Mouse (Mus musculus) forebrain, embryonic 12.5 days (tissue): ENCODE data around the gene D6Ertd527e. TPM values are rescaled to one million over a fixed set of nuclear protein-coding genes. Genes with fewer than 3 reads are reported as not detected.

Source experiments
- ATAC-seq: fragments of 200-750 bp; cut with Nextera tagmentation; 2 replicates; pipeline ENCODE4 v1.8.0; 2017; ENCODE audit warnings: moderate TSS enrichment; ENCODE audit not compliant: low FRiP score
- H3K27ac ChIP-seq: fragments of 300-500 bp; sonication (generic); 2 replicates; pipeline ENCODE4 v1.5.1; 2016; ENCODE audit warnings: mild to moderate bottlenecking
- H3K27me3 ChIP-seq: fragments of 300-500 bp; sonication (generic); 2 replicates; pipeline ENCODE4 v1.6.1; 2016; ENCODE audit warnings: mild to moderate bottlenecking
- H3K36me3 ChIP-seq: fragments of 300-500 bp; sonication (generic); replicated peaks from 2 replicates; pipeline ENCODE4 v1.6.1; 2016; ENCODE audit warnings: mild to moderate bottlenecking
- H3K4me1 ChIP-seq: fragments of 300-500 bp; sonication (generic); 2 replicates; pipeline ENCODE4 v1.6.1; 2016
- H3K4me2 ChIP-seq: fragments of 300-500 bp; sonication (generic); 2 replicates; pipeline ENCODE4 v1.6.1; 2016; ENCODE audit warnings: mild to moderate bottlenecking, moderate library complexity
- H3K4me3 ChIP-seq: fragments of 300-500 bp; sonication (generic); replicated peaks from 2 replicates; pipeline ENCODE4 v1.5.1; 2016; ENCODE audit warnings: mild to moderate bottlenecking
- H3K9ac ChIP-seq: fragments of 300-500 bp; sonication (generic); 2 replicates; pipeline ENCODE4 v1.6.1; 2016; ENCODE audit warnings: mild to moderate bottlenecking
- H3K9me3 ChIP-seq: fragments of 300-500 bp; sonication (generic); 2 replicates; pipeline ENCODE4 v1.6.1; 2016
- WGBS: fragments of 180-500 bp; shearing (Covaris S2); methylation state at CpG from one replicate; pipeline ENCODE4 v1.1.7; 2016; 5-methylcytosine and 5-hydroxymethylcytosine counted together
- polyA plus RNA-seq: library from polyadenylated mRNA; unstranded; fragments of >200 nt; fragmentation: Nextera tagmentation; extraction: Ambion mirVana; gene quantifications from 2 replicates; pipeline ENCODE4 v1.2.1, GENCODE M21; 2016

D6Ertd527e gene
- polyA plus RNA-seq, 1 experiment from 2014 or later: 0.19 TPM

- WGBS: 75% methylated on average over 12 of the region's 12 CpGs
- no peak for ATAC-seq
- Histone ChIP-seq H3K4me2 (no peak overlapping the region), H3K4me1 (no peaks in the 10 kb centered on the region), H3K9ac (no peak overlapping the region), H3K27me3 (no peaks in the 10 kb centered on the region), H3K4me3 (no peak overlapping the region), H3K36me3 (peaks cover 13% of the 10 kb centered on the region; the same call in 1 of the 2 replicates), H3K9me3 (no peaks in the 10 kb centered on the region), H3K27ac (no peak overlapping the region)
These were observed 29.5 kb downstream of the D6Ertd527e start for GRCm38 (mm10) chr6:87133966-87134546.

- no peaks in the 10 kb centered on the region for H3K9me3 ChIP-seq
- WGBS: 93% methylated on average over 5 of the region's 5 CpGs
- H3K36me3 ChIP-seq: peaks cover 13% of the 10 kb centered on the region; the same call in 1 of the 2 replicates
- H3K9ac ChIP-seq: no peak overlapping the region
- H3K4me1 ChIP-seq: no peaks in the 10 kb centered on the region
- ATAC-seq: no peak
- H3K27me3 ChIP-seq: no peaks in the 10 kb centered on the region
- no peak overlapping the region for H3K27ac ChIP-seq
- no peak overlapping the region for H3K4me2 ChIP-seq
- no peak overlapping the region for H3K4me3 ChIP-seq
These were observed 33.9 kb downstream of the D6Ertd527e start for GRCm38 (mm10) chr6:87138479-87138878.

- 76% methylated on average over 12 of the region's 12 CpGs for WGBS
These were observed 35.4 kb downstream of the D6Ertd527e start for GRCm38 (mm10) chr6:87139796-87140553.

GRCm38 (mm10) chr6:87142239-87142638 is 37.7 kb downstream of the D6Ertd527e start:
- H3K36me3 ChIP-seq: no peaks in the 10 kb centered on the region
- 86% methylated on average over 5 of the region's 5 CpGs for WGBS
- H3K27ac ChIP-seq: no peak overlapping the region
- H3K9ac ChIP-seq: no peak overlapping the region
- no peaks in the 10 kb centered on the region for H3K9me3 ChIP-seq
- ATAC-seq: no peak
- H3K27me3 ChIP-seq: no peaks in the 10 kb centered on the region
- H3K4me1 ChIP-seq: no peaks in the 10 kb centered on the region
- no peak overlapping the region for H3K4me3 ChIP-seq
- H3K4me2 ChIP-seq: no peak overlapping the region

More at GRCm38 (mm10) chr6:87139796-87140553, 35.4 kb downstream of the D6Ertd527e start:
- Histone ChIP-seq H3K9ac (no peak overlapping the region), H3K9me3 (no peaks in the 10 kb centered on the region), H3K4me1 (no peaks in the 10 kb centered on the region), H3K27ac (no peak overlapping the region), H3K27me3 (no peaks in the 10 kb centered on the region), H3K4me3 (no peak overlapping the region), H3K4me2 (no peak overlapping the region), H3K36me3 (peaks cover 13% of the 10 kb centered on the region; the same call in 1 of the 2 replicates)
- no peak for ATAC-seq

- no peak for ATAC-seq
- Histone ChIP-seq H3K4me3 (no peak overlapping the region), H3K27ac (no peak overlapping the region), H3K27me3 (no peaks in the 10 kb centered on the region), H3K9ac (no peak overlapping the region), H3K4me2 (no peak overlapping the region), H3K9me3 (no peaks in the 10 kb centered on the region), H3K36me3 (no peaks in the 10 kb centered on the region), H3K4me1 (no peaks in the 10 kb centered on the region)
- 76% methylated on average over 13 of the region's 13 CpGs for WGBS
These were observed 39.0 kb downstream of the D6Ertd527e start for GRCm38 (mm10) chr6:87143594-87143993.

GRCm38 (mm10) chr6:87147921-87148320 is 43.4 kb downstream of the D6Ertd527e start:
- WGBS: 87% methylated on average over 3 of the region's 3 CpGs
- H3K27me3 ChIP-seq: no peaks in the 10 kb centered on the region
- H3K4me1 ChIP-seq: no peaks in the 10 kb centered on the region
- ATAC-seq: no peak
- no peak overlapping the region for H3K27ac ChIP-seq
- H3K4me3 ChIP-seq: no peak overlapping the region
- H3K4me2 ChIP-seq: no peak overlapping the region
- no peak overlapping the region for H3K9ac ChIP-seq
- H3K36me3 ChIP-seq: no peaks in the 10 kb centered on the region
- H3K9me3 ChIP-seq: no peaks in the 10 kb centered on the region

GRCm38 (mm10) chr6:87150471-87150870 is 45.9 kb downstream of the D6Ertd527e start:
- no peak for ATAC-seq
- Histone ChIP-seq H3K36me3 (no peaks in the 10 kb centered on the region), H3K4me2 (no peak overlapping the region), H3K27ac (no peak overlapping the region), H3K9ac (no peak overlapping the region), H3K4me1 (no peaks in the 10 kb centered on the region), H3K9me3 (no peaks in the 10 kb centered on the region), H3K27me3 (no peaks in the 10 kb centered on the region), H3K4me3 (no peak overlapping the region)
- 85% methylated on average over 7 of the region's 7 CpGs for WGBS

- Histone ChIP-seq H3K27me3 (no peaks in the 10 kb centered on the region), H3K36me3 (no peaks in the 10 kb centered on the region), H3K9me3 (no peaks in the 10 kb centered on the region), H3K4me3 (no peak overlapping the region), H3K9ac (no peak overlapping the region), H3K4me2 (no peak overlapping the region), H3K27ac (no peak overlapping the region), H3K4me1 (no peaks in the 10 kb centered on the region)
- ATAC-seq: no peak
- 89% methylated on average over 8 of the region's 8 CpGs for WGBS
These were observed 46.9 kb downstream of the D6Ertd527e start for GRCm38 (mm10) chr6:87151427-87151826.

GRCm38 (mm10) chr6:87152461-87153230 is 48.1 kb downstream of the D6Ertd527e start:
- Histone ChIP-seq H3K9ac (no peak overlapping the region), H3K27me3 (no peaks in the 10 kb centered on the region), H3K27ac (no peak overlapping the region), H3K36me3 (no peaks in the 10 kb centered on the region), H3K9me3 (no peaks in the 10 kb centered on the region), H3K4me1 (no peaks in the 10 kb centered on the region), H3K4me2 (no peak overlapping the region), H3K4me3 (no peak overlapping the region)
- WGBS: 87% methylated on average over 21 of the region's 21 CpGs
- ATAC-seq: no peak

- Histone ChIP-seq H3K4me1 (no peaks in the 10 kb centered on the region), H3K9me3 (no peaks in the 10 kb centered on the region), H3K36me3 (no peaks in the 10 kb centered on the region), H3K4me2 (no peak overlapping the region), H3K27me3 (no peaks in the 10 kb centered on the region), H3K27ac (no peak overlapping the region), H3K9ac (no peak overlapping the region), H3K4me3 (no peak overlapping the region)
- 89% methylated on average over 7 of the region's 7 CpGs for WGBS
- no peak for ATAC-seq
These were observed 48.7 kb downstream of the D6Ertd527e start for GRCm38 (mm10) chr6:87153231-87153580.

GRCm38 (mm10) chr6:87153836-87154235 is 49.3 kb downstream of the D6Ertd527e start:
- H3K27ac ChIP-seq: no peak overlapping the region
- H3K4me3 ChIP-seq: no peak overlapping the region
- H3K4me2 ChIP-seq: no peak overlapping the region
- no peak for ATAC-seq
- no peaks in the 10 kb centered on the region for H3K27me3 ChIP-seq
- no peak overlapping the region for H3K9ac ChIP-seq
- no peaks in the 10 kb centered on the region for H3K4me1 ChIP-seq
- no peaks in the 10 kb centered on the region for H3K9me3 ChIP-seq
- 78% methylated on average over 3 of the region's 3 CpGs for WGBS
- H3K36me3 ChIP-seq: no peaks in the 10 kb centered on the region

- H3K4me1 ChIP-seq: no peaks in the 10 kb centered on the region
- H3K9me3 ChIP-seq: no peaks in the 10 kb centered on the region
- H3K9ac ChIP-seq: no peak overlapping the region
- no peak overlapping the region for H3K4me2 ChIP-seq
- H3K27me3 ChIP-seq: no peaks in the 10 kb centered on the region
- ATAC-seq: no peak
- H3K4me3 ChIP-seq: no peak overlapping the region
- H3K36me3 ChIP-seq: no peaks in the 10 kb centered on the region
- 82% methylated on average over 7 of the region's 7 CpGs for WGBS
- no peak overlapping the region for H3K27ac ChIP-seq
These were observed 53.6 kb downstream of the D6Ertd527e start for GRCm38 (mm10) chr6:87158062-87158623.
